Mouse (Mus musculus) olfactory bulb, adult 2 months (tissue): ENCODE data around the gene Nlrx1. TPM values are rescaled to one million over a fixed set of nuclear protein-coding genes. Genes with fewer than 3 reads are reported as not detected.

Experiments used
- H3K27ac ChIP-seq: fragments of 200-500 bp; 2 replicates; pipeline ENCODE4 v1.5.1; 2012; ENCODE audit warnings: low read depth, low read length; ENCODE audit not compliant: insufficient read depth
- H3K4me1 ChIP-seq: fragments of 200-500 bp; 2 replicates; pipeline ENCODE4 v1.6.1; 2012; ENCODE audit warnings: low read length; ENCODE audit not compliant: control insufficient read depth, insufficient read depth
- H3K4me3 ChIP-seq: fragments of 200-500 bp; 2 replicates; pipeline ENCODE4 v1.5.1; 2012; ENCODE audit warnings: mild to moderate bottlenecking, low read depth, low read length, moderate library complexity; ENCODE audit not compliant: insufficient read depth
- CTCF ChIP-seq: fragments of 200-500 bp; IDR thresholded peaks from 2 replicates; pipeline ENCODE4 v1.5.1; 2012; ENCODE audit warnings: low read depth, mild to moderate bottlenecking, low read length, moderate library complexity; ENCODE audit not compliant: insufficient read depth
- POLR2A ChIP-seq: fragments of 200-500 bp; IDR thresholded peaks from 2 replicates; pipeline ENCODE4 v1.6.1; 2012; ENCODE audit warnings: mild to moderate bottlenecking, low read depth, low read length, moderate library complexity; ENCODE audit not compliant: insufficient read depth
- WGBS: fragments of 180-500 bp; shearing (Covaris S2); methylation state at CpG from one replicate; pipeline ENCODE4 v1.1.7; 2018; 5-methylcytosine and 5-hydroxymethylcytosine counted together
- polyA plus RNA-seq: library from polyadenylated mRNA; stranded (reverse); fragments of >200 nt; gene quantifications from 2 replicates; pipeline ENCODE4 v1.2.4, GENCODE M21; 2012; ENCODE audit warnings: low replicate concordance; ENCODE audit not compliant: missing spikeins, insufficient read depth, insufficient read length

Gene Nlrx1
- polyA plus RNA-seq, 1 experiment = not detected

DNA sequence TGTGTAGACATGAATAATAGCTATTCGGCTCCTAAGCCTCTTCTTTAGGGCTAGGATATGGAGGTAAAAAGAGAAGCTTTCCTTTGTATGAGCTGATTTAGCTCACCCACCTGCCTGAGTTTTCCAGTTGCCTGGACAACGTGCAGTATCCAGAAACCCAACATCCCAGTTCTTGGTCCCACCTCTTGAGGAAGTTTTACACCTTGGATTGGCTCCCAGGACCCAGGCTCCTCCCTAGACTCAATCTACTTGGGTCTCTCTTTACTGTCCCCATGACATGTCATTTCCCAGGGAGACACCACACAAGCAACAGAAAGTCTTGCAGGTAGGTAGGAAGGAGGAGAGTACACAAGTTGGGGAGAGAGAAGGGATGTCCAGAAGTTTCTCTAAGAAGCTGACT lies 28.0 kb downstream of the Nlrx1 start, which contains the start of gene Ccdc153:
Gene Ccdc153 (plus strand): TSS at position 278 of the 400 bp plus-strand sequence.
- 58% methylated on average over 2 of the region's 2 CpGs for WGBS
- H3K4me3 ChIP-seq = no peak within 1 kb of the TSS
- no peak for TF ChIP-seq CTCF
- TF ChIP-seq POLR2A = no peak
- no peaks in the 10 kb centered on the region for H3K4me1 ChIP-seq
- no peak within 1 kb of the TSS for H3K27ac ChIP-seq

DNA sequence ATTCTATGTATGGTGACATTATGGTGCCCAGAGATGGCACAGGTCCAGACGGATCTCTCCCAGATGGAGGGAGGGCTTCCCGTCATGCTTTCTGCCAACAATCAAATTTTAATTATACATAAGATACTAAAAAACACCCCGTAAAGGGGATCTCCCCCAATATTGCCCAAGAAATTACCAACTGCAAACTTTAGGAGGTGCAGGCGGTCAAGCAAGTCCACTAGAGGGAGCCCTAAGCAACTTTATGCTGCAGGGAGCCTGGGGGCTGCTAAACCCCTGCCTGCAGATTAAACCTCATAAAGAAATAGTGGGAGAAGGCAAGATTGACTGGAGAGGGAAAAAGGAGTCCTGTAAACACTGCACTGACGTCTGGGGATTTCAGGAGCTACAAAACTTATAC lies 29.0 kb downstream of the Nlrx1 start:
- TF ChIP-seq CTCF (no peak), POLR2A (no peak)
- H3K4me3 ChIP-seq = no peak overlapping the region
- no peak overlapping the region for H3K27ac ChIP-seq
- no peaks in the 10 kb centered on the region for H3K4me1 ChIP-seq
- 4% methylated on average over 5 of the region's 5 CpGs for WGBS

DNA sequence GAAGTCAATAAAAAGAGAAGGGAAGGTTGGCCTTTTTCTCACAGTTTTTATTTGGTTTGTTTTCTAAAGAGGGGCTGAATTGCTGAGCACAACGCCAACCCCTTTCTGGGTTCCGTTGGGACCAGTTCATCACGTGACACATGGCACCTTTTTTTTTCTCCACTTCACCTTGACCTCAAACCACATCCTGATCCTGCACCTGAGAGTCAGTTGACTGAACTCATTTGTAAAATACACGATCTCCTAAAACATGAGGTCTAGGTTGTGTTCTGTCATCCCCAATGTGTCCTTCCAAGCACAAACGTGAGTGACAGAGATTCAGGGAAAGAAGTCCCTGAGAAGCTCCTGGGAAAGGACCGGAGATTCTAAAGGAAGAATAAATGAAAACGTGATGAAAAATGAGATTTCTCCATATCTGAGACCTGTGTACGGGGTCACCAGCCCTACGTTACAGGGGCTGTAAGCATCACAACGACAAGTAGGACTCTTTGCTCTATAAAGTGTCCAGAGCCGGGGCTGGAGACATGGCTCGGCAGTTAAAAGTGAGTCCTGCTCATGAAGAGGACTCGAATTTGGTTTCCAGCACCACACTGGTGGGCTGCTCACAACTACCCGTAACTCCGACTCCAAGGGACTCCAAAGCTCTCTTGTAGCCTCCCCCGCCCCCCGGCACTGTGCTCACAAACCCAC lies 29.8 kb downstream of the Nlrx1 start:
- Histone ChIP-seq H3K4me3 (no peak overlapping the region), H3K4me1 (no peaks in the 10 kb centered on the region), H3K27ac (no peak overlapping the region)
- WGBS = 80% methylated on average over 17 of the region's 17 CpGs
- TF ChIP-seq POLR2A (no peak), CTCF (no peak)

DNA sequence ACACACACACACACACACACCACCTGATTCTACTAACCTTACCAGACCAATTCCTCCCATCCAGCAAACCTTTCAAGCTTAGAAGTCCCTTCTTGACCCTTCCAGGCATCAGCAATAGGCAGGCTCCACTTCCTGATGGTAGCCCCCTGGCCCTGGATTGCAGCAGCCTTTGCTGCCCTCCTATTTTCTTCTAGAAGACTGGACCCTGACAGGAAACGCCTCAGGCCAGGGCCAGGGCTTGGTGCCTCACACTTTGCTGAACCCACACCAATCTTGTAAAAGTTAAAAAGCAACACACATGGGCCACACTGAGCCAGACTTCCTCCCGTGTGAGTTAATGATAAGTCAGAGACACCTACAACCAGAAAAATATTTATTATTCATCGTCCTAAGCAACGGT lies 31.3 kb downstream of the Nlrx1 start:
- TF ChIP-seq CTCF = no peak
- no peak for TF ChIP-seq POLR2A
- 84% methylated on average over 4 of the region's 4 CpGs for WGBS
- Histone ChIP-seq H3K4me3 (no peak overlapping the region), H3K27ac (no peak overlapping the region), H3K4me1 (no peaks in the 10 kb centered on the region)

DNA sequence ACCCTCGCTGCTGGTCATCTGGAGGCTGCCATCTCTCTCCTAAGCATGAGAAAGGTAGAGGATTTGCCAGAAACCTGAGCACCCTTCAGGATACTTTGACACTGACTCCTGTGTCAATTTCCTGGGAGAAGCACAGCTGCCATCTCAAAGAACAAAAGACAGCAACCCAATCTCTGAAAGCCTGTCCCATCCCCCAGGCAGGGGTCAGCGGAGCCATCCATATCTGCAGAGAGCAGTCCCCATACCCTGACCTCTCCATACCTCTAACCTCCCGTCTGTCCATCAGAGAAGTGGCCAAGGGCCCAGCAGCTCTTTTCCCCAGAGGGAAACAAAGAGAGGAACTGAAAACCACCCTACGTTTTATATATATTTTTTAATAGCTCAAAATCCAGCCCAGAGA lies 31.8 kb downstream of the Nlrx1 start:
- TF ChIP-seq CTCF = no peak
- no peak for TF ChIP-seq POLR2A
- Histone ChIP-seq H3K27ac (no peak overlapping the region), H3K4me1 (peaks cover 3% of the 10 kb centered on the region), H3K4me3 (no peak overlapping the region)
- WGBS = 82% methylated on average over 4 of the region's 4 CpGs

DNA sequence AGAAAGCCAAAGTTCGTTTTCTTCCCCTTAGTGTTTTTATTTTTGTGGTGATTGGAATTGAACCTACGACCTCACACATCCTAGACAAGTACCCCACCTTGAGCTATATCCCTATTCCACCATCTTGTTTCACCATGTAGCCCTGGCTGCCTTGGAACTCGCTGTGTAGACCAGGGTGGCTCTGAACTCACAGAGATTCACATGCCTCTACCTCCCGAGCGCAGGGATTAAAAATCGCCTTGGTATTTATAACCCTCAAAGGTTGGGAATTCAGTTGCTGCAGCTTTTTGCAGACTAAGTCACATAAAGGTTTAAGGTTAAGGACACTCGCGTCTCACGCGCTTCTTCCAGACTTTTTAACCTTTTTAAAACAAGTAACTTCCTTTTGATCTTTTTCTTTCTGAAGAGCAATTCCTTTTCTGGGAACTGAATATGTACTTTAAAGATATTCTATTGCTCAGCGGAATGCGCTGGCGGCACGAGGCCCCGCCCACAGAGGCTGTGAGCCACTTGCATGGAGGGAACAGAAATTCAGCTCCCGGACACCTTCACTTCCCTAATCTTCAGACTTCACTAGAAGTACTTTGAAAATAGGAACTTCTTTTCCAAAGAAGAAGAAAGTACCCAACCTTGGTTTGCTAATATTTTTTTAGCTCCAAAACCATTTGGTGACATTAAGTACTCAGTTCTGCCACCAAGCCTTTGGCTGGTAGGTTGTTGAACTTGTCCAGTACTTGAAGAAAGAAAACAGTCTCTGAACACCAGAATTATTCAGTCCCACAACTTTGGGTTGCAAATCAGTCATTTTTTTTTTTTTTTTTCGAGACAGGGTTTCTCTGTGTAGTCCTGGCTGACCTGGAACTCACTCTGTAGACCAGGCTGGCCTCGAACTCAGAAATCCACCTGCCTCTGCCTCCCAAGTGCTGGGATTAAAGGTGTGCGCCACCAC lies 33.6 kb downstream of the Nlrx1 start:
- Histone ChIP-seq H3K4me1 (peaks cover 7% of the 10 kb centered on the region), H3K27ac (peak overlapping the region; percentile 43; the same call in 1 of the 2 replicates), H3K4me3 (peak overlapping the region; percentile 97)
- TF ChIP-seq CTCF = no peak
- no peak for TF ChIP-seq POLR2A
- 20% methylated on average over 19 of the region's 19 CpGs for WGBS

DNA sequence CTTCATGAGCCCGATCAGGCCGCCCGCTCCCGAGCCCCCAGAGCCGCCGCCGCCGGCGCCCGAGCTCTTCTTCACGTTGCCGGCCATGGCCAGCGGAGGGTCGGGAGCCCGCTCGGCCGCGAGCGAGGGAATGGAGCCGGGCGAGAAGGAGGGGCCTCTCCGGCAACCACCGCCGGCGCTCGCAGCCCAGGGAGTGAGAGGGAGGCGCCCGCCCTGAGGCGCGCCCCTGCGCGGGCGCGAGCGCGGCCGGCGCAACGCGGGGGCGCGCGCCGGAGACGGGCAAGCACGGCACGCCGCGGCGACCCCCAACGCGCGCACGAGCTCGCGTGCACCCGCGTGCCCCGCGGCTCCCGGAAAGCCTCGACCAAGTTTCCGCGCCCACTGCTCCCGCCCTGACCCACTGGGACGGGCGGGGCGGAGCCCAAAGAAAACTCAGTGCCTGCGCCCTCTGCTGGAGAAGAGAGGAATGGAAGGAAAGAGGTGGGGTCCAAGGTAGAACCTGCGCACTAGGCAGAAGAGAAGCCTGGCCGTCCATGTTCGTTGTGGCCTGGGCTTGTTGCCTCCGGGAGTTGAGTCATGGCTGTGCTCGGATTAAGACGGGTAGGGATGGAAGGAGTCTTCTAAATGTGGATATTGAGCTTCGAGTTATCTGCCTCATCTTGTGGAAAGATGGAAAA lies 34.5 kb downstream of the Nlrx1 start, which contains the start of gene Cbl:
Gene Cbl (minus strand): TSS at position 248 of the 677 bp plus-strand sequence.
- TF ChIP-seq CTCF (peak; percentile 93), POLR2A (peak; percentile 61)
- Histone ChIP-seq H3K27ac (peak within 1 kb of the TSS; percentile 87), H3K4me1 (peaks cover 7% of the 10 kb centered on the region), H3K4me3 (peak within 1 kb of the TSS; percentile 97)
- under 1% methylated on average over 75 of the region's 76 CpGs for WGBS

DNA sequence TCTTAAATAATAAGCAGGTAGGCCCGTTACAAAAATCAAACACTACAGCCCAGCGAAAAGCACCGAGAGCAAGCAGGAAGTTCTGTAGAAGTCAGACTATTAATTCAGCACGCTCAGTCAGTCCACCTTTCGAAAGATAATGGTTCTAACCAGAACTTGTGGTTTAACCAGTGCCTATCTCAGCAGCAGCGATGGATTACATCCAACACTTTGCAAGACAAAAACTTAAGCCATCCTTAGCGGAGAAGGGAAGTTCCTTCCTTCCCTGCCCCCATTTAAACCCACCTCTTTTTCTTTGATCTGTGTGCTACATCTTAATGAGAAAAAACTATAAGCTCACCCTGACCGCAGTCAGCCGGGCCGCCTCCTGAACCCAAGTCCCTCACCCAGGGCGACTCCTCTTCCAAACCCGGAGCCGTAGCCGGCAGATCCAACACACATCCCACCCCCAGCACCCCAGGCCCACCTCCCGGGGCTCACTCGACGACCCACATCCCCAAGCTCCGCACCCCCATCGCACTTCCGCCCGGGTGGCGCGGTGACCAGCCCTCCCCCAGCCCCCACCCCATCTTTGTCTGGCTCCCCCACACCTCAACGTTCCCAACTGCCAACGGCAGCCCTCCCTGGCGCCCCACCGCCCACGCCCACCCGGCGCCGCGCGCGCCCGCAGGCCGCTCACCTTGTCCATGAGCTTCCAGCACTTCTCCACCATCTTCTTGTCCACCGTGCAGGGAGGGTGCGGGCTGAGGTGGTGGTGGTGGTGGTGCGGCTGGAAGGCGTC lies 35.2 kb downstream of the Nlrx1 start:
- WGBS = under 1% methylated on average over 34 of the region's 40 CpGs
- peak overlapping the region; percentile 97 for H3K4me3 ChIP-seq
- peaks cover 7% of the 10 kb centered on the region for H3K4me1 ChIP-seq
- H3K27ac ChIP-seq = peak overlapping the region; percentile 87
- TF ChIP-seq POLR2A = no peak
- no peak for TF ChIP-seq CTCF
